Mouse (Mus musculus) hindbrain, embryonic 15.5 days (tissue): ENCODE measurements around the gene Pcdh17. TPM values are rescaled to one million over a fixed set of nuclear protein-coding genes. Genes with fewer than 3 reads are reported as not detected.

Experiments used
- ATAC-seq: fragments of 200-750 bp; cut with Nextera tagmentation; 2 replicates; pipeline ENCODE4 v1.8.0; 2017; ENCODE audit warnings: low read depth, moderate number of reproducible peaks, moderate TSS enrichment; ENCODE audit not compliant: low FRiP score
- H3K27ac ChIP-seq: fragments of 300-500 bp; sonication (generic); replicated peaks from 2 replicates; pipeline ENCODE4 v1.5.1; 2015; ENCODE audit warnings: mild to moderate bottlenecking, inconsistent platforms
- H3K27me3 ChIP-seq: fragments of 300-500 bp; sonication (generic); 2 replicates; pipeline ENCODE4 v1.6.1; 2015; ENCODE audit warnings: control low read depth, inconsistent platforms
- H3K36me3 ChIP-seq: fragments of 300-500 bp; sonication (generic); 2 replicates; pipeline ENCODE4 v1.6.1; 2015; ENCODE audit warnings: control low read depth, inconsistent platforms
- H3K4me1 ChIP-seq: fragments of 300-500 bp; sonication (generic); replicated peaks from 2 replicates; pipeline ENCODE4 v1.6.1; 2015; ENCODE audit warnings: control low read depth, inconsistent platforms
- H3K4me2 ChIP-seq: fragments of 300-500 bp; sonication (generic); 2 replicates; pipeline ENCODE4 v1.6.1; 2015; ENCODE audit warnings: moderate library complexity, mild to moderate bottlenecking, inconsistent platforms
- H3K4me3 ChIP-seq: fragments of 300-500 bp; sonication (generic); 2 replicates; pipeline ENCODE4 v1.5.1; 2015; ENCODE audit warnings: mild to moderate bottlenecking, inconsistent platforms
- H3K9ac ChIP-seq: fragments of 300-500 bp; sonication (generic); 2 replicates; pipeline ENCODE4 v1.6.1; 2015; ENCODE audit warnings: inconsistent platforms
- H3K9me3 ChIP-seq: fragments of 300-500 bp; sonication (generic); 2 replicates; pipeline ENCODE4 v1.6.1; 2016; ENCODE audit warnings: control low read depth, inconsistent platforms
- WGBS: fragments of 180-500 bp; shearing (Covaris S2); methylation state at CpG from one replicate; pipeline ENCODE4 v1.1.7; 2015; 5-methylcytosine and 5-hydroxymethylcytosine counted together
- polyA plus RNA-seq: library from polyadenylated mRNA; unstranded; fragments of >200 nt; fragmentation: Nextera tagmentation; extraction: Ambion mirVana; gene quantifications from 2 replicates; pipeline ENCODE4 v1.2.1, GENCODE M21; 2015

Pcdh17 gene
- polyA plus RNA-seq, 1 experiment from 2014 or later = 35.6 TPM

DNA sequence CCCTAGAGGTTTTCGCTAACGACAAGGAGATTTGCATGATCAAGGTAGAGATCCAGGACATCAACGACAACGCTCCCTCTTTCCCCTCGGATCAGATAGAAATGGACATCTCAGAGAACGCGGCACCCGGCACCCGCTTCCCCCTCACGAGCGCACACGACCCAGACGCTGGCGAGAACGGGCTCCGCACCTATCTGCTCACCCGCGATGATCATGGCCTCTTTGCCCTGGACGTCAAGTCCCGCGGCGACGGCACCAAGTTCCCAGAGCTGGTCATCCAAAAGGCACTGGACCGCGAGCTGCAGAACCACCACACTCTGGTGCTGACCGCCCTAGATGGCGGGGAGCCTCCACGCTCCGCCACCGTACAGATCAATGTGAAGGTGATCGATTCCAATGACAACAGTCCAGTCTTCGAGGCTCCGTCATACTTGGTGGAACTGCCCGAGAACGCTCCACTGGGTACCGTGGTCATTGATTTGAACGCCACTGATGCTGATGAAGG lies 3.1 kb downstream of the Pcdh17 start:
- ATAC-seq = no peak
- H3K4me1 ChIP-seq = peaks cover 16% of the 10 kb centered on the region
- H3K9me3 ChIP-seq = no peaks in the 10 kb centered on the region
- no peaks in the 10 kb centered on the region for H3K36me3 ChIP-seq
- WGBS = 3% methylated on average over 37 of the region's 37 CpGs
- H3K4me3 ChIP-seq = peak overlapping the region; percentile 82
- peak overlapping the region; percentile 94 for H3K27ac ChIP-seq
- peak overlapping the region; percentile 72 for H3K9ac ChIP-seq
- no peaks in the 10 kb centered on the region for H3K27me3 ChIP-seq
- peak overlapping the region; percentile 87 for H3K4me2 ChIP-seq

DNA sequence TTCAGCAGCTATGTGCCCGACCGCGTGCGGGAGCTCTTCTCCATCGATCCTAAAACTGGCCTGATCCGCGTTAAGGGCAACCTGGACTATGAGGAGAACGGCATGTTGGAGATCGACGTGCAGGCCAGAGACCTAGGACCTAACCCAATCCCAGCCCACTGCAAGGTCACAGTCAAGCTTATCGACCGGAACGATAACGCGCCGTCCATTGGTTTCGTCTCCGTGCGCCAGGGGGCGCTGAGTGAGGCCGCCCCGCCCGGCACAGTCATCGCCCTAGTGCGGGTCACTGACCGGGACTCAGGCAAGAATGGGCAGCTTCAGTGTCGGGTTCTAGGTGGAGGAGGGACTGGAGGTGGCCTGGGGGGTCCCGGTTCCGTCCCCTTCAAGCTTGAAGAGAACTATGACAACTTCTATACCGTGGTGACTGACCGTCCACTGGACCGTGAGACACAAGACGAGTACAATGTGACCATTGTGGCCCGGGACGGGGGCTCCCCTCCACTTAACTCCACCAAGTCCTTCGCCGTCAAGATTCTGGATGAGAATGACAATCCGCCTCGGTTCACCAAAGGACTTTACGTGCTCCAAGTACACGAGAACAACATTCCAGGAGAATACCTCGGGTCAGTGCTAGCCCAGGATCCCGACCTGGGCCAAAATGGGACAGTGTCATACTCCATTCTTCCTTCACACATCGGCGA lies 3.7 kb downstream of the Pcdh17 start:
- peak overlapping the region; percentile 72 for H3K9ac ChIP-seq
- no peaks in the 10 kb centered on the region for H3K36me3 ChIP-seq
- 5% methylated on average over 45 of the region's 45 CpGs for WGBS
- H3K27ac ChIP-seq = peak overlapping the region; percentile 94; the same call in 1 of the 2 replicates
- H3K27me3 ChIP-seq = no peaks in the 10 kb centered on the region
- no peak for ATAC-seq
- H3K4me1 ChIP-seq = peaks cover 16% of the 10 kb centered on the region
- no peaks in the 10 kb centered on the region for H3K9me3 ChIP-seq
- peak overlapping the region; percentile 87 for H3K4me2 ChIP-seq
- peak overlapping the region; percentile 82 for H3K4me3 ChIP-seq

DNA sequence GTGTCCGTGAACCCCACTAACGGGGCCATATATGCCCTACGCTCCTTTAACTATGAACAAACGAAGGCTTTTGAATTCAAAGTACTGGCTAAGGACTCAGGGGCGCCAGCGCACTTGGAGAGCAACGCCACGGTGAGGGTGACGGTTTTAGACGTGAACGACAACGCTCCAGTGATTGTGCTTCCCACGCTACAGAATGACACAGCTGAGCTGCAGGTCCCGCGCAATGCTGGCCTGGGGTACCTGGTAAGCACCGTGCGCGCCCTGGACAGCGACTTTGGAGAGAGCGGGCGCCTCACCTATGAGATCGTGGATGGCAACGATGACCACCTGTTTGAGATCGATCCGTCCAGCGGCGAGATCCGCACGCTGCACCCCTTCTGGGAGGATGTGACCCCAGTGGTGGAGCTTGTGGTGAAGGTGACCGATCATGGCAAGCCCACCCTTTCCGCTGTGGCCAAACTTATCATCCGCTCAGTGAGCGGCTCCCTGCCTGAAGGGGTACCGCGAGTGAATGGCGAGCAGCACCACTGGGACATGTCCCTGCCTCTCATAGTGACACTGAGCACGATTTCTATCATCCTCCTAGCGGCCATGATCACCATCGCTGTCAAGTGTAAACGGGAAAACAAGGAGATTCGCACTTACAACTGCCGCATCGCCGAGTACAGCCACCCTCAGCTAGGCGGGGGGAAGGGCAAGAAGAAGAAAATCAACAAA lies 4.5 kb downstream of the Pcdh17 start:
- Histone ChIP-seq H3K27me3 (no peaks in the 10 kb centered on the region), H3K4me2 (peak overlapping the region; percentile 87), H3K4me3 (peak overlapping the region; percentile 82), H3K9me3 (no peaks in the 10 kb centered on the region), H3K27ac (peak overlapping the region; percentile 94; the same call in 1 of the 2 replicates), H3K36me3 (no peaks in the 10 kb centered on the region), H3K4me1 (peaks cover 16% of the 10 kb centered on the region), H3K9ac (peak overlapping the region; percentile 72)
- no peak for ATAC-seq
- WGBS = 4% methylated on average over 45 of the region's 45 CpGs

DNA sequence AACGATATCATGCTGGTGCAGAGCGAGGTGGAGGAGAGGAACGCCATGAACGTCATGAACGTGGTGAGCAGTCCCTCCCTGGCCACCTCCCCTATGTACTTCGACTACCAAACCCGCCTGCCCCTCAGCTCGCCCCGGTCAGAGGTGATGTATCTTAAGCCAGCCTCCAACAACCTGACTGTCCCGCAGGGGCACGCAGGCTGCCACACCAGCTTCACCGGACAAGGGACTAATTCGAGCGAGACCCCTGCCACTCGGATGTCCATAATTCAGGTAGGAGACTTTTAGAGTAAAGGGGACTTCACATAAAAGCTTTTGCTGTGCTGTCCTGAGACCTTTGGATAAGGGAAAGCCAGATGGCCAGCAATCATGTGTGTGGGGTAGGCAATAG lies 5.0 kb downstream of the Pcdh17 start:
- no peaks in the 10 kb centered on the region for H3K27me3 ChIP-seq
- H3K36me3 ChIP-seq = no peaks in the 10 kb centered on the region
- H3K4me3 ChIP-seq = peak overlapping the region; percentile 82
- H3K4me2 ChIP-seq = peak overlapping the region; percentile 87
- peak overlapping the region; percentile 72 for H3K9ac ChIP-seq
- WGBS = 2% methylated on average over 15 of the region's 15 CpGs
- H3K9me3 ChIP-seq = no peaks in the 10 kb centered on the region
- no peak for ATAC-seq
- peaks cover 16% of the 10 kb centered on the region for H3K4me1 ChIP-seq
- peak overlapping the region; percentile 94; the same call in 1 of the 2 replicates for H3K27ac ChIP-seq

DNA sequence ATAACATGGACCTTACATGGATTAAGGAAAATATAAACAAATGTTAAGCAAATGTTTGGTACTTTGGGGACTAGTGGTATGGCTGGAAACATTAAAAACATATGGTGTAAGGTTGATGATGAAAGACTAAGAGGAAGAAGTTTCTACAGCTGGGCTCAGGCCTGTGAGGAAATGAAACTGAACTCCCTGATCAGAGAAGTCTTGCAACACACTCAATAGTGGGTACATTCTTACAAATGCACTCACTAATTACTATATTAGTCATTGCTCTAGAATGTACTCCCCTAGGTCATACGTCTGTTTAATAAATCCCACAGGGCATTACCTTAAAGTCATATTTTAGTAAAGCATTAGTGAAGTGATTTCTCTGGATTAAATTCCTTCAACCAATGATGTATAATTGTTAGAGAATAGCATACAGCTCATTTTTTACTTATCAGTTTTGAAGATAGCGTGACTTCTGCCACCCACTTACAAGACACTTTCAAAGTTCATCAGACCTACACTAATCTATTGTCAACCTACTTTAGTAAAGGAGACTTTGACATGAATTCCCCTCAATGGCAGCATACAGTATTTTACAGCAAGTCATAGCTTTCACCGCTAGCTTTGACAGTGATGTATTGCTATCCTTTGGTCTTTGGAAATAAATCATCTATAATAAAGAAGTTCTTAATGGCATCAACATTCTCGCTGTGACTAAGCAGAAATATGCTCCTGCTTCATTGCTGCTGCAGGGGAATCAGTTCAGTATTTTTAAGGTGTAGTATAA lies 10.9 kb downstream of the Pcdh17 start:
- H3K4me1 ChIP-seq = peaks cover 6% of the 10 kb centered on the region; the same call in 1 of the 2 replicates
- H3K9ac ChIP-seq = no peak overlapping the region
- H3K4me3 ChIP-seq = no peak overlapping the region
- no peak for ATAC-seq
- no peaks in the 10 kb centered on the region for H3K9me3 ChIP-seq
- H3K27ac ChIP-seq = no peak overlapping the region
- WGBS = 59% methylated on average over 4 of the region's 4 CpGs
- no peaks in the 10 kb centered on the region for H3K36me3 ChIP-seq
- no peaks in the 10 kb centered on the region for H3K27me3 ChIP-seq
- H3K4me2 ChIP-seq = peak overlapping the region; percentile 1; the same call in 1 of the 2 replicates

DNA sequence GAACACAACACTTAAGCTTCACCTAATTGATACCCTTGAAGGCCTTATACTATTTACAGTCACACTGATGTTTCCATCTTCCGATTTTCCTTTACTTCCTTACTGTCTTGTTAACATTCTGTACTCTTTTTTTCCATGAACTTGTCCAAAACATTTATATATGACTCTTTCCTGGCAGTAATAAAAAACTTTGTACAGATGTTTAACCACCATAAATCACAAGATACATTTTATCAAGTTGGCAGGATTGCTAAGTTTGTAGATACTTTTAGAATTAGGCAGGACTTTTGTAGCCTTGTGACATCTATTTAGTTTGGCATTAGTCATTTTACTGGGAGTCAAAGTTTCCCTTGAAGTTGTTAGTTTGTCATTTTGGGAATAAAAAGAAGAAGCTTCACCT lies 32.1 kb downstream of the Pcdh17 start:
- no peaks in the 10 kb centered on the region for H3K9me3 ChIP-seq
- peaks cover 4% of the 10 kb centered on the region; the same call in 1 of the 2 replicates for H3K4me1 ChIP-seq
- H3K4me2 ChIP-seq = no peak overlapping the region
- no peak overlapping the region for H3K27ac ChIP-seq
- H3K36me3 ChIP-seq = 0 out of 2 replicates have a peak, but pooled peaks cover under 1% of the 10 kb centered on the region
- H3K9ac ChIP-seq = no peak overlapping the region
- no peaks in the 10 kb centered on the region for H3K27me3 ChIP-seq
- 81% methylated on average over 1 of the region's 1 CpGs for WGBS
- ATAC-seq = no peak
- H3K4me3 ChIP-seq = no peak overlapping the region

DNA sequence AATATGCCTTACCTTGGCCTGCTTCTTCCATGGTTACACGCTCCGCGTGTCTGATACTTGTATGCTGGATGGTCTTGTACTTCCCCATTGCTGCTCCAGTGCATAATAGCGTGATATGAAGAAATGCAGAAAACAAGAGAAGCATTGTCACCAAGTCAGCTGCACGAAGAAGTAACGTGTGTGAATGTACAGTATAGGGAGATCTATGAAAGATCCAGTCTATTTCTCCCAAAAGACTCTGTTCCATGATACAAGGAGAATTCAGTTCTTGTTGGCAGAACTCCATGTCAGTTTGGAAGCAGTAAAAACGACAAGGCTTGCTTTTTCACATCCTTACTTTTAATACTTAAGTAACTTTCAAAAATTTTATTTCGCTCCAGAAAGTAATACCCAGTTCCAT lies 33.0 kb downstream of the Pcdh17 start:
- no peak for ATAC-seq
- no peaks in the 10 kb centered on the region for H3K27me3 ChIP-seq
- no peaks in the 10 kb centered on the region for H3K9me3 ChIP-seq
- peaks cover 4% of the 10 kb centered on the region; the same call in 1 of the 2 replicates for H3K4me1 ChIP-seq
- no peak overlapping the region for H3K4me3 ChIP-seq
- WGBS = 79% methylated on average over 8 of the region's 8 CpGs
- no peak overlapping the region for H3K27ac ChIP-seq
- no peak overlapping the region for H3K9ac ChIP-seq
- 0 out of 2 replicates have a peak, but pooled peaks cover 2% of the 10 kb centered on the region for H3K36me3 ChIP-seq
- no peak overlapping the region for H3K4me2 ChIP-seq

DNA sequence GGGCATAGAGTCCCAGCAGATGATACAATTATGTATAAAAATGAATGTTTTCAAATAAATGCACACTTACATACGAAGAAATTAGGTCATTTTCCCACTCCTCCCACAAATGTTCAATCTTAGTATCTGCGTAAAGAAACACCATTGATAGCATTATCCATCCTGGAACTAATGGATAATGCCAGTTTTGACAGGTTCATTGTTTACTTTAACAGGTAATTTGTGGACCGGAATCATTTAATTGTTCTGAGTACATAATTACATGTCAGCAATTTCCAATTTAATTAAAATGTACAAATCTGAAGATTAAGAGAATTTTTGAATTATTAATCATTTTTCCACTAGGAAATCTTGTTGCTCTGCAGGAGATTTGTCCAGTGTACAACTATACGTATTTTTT lies 33.5 kb downstream of the Pcdh17 start:
- 51% methylated on average over 4 of the region's 4 CpGs for WGBS
- ATAC-seq = no peak
- H3K4me2 ChIP-seq = no peak overlapping the region

DNA sequence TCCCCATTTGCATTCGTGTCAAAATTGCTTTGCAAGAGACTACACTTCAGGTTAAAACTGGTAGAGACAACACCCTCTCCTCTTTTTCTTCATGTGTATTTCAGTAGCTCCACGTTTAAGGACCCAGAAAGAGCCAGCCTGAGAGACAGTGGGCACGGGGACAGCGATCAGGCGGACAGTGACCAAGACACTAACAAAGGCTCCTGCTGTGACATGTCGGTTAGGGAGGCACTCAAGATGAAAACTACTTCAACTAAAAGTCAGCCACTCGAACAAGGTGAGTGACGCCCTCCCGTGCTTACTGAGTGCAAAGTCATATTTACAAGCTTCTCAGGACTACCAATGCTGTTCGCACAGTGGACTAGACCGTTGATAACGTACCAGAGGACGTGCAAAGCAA lies 34.0 kb downstream of the Pcdh17 start:
- no peak overlapping the region for H3K9ac ChIP-seq
- H3K36me3 ChIP-seq = peaks cover 9% of the 10 kb centered on the region; the same call in 1 of the 2 replicates
- no peaks in the 10 kb centered on the region for H3K9me3 ChIP-seq
- no peak for ATAC-seq
- H3K4me3 ChIP-seq = no peak overlapping the region
- H3K27me3 ChIP-seq = no peaks in the 10 kb centered on the region
- WGBS = 35% methylated on average over 13 of the region's 13 CpGs
- peaks cover 4% of the 10 kb centered on the region; the same call in 1 of the 2 replicates for H3K4me1 ChIP-seq
- peak overlapping the region; percentile 14; the same call in 1 of the 2 replicates for H3K4me2 ChIP-seq
- H3K27ac ChIP-seq = no peak overlapping the region

More for the DNA sequence above, 33.5 kb downstream of the Pcdh17 start:
- H3K4me3 ChIP-seq = no peak overlapping the region
- no peaks in the 10 kb centered on the region for H3K27me3 ChIP-seq
- no peak overlapping the region for H3K27ac ChIP-seq
- peaks cover 4% of the 10 kb centered on the region; the same call in 1 of the 2 replicates for H3K4me1 ChIP-seq
- no peaks in the 10 kb centered on the region for H3K9me3 ChIP-seq
- no peak overlapping the region for H3K9ac ChIP-seq
- peaks cover 4% of the 10 kb centered on the region; the same call in 1 of the 2 replicates for H3K36me3 ChIP-seq

DNA sequence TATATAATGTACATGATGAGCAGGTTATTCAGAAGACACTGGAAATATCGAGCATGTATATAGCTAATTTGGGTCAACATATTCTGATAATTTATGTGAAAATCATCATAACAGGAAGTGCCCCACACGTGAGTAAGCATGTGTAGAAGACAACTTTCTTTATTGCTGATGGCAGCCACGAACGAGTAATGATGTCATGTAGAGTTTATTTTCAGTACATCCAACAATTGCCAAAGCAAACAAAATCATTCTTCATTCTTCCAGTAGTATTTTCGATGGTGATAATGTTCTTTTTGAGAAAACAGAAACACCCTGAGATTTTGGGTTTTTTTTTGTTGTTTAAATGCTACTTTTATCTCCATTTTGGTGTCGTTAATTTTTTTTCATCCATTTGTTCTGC lies 37.2 kb downstream of the Pcdh17 start:
- Histone ChIP-seq H3K36me3 (peaks cover 13% of the 10 kb centered on the region; the same call in 1 of the 2 replicates), H3K4me3 (no peak overlapping the region), H3K27me3 (no peaks in the 10 kb centered on the region), H3K9ac (no peak overlapping the region), H3K9me3 (no peaks in the 10 kb centered on the region), H3K4me1 (peaks cover 4% of the 10 kb centered on the region; the same call in 1 of the 2 replicates), H3K27ac (no peak overlapping the region), H3K4me2 (no peak overlapping the region)
- ATAC-seq = no peak
- WGBS = 79% methylated on average over 6 of the region's 6 CpGs

DNA sequence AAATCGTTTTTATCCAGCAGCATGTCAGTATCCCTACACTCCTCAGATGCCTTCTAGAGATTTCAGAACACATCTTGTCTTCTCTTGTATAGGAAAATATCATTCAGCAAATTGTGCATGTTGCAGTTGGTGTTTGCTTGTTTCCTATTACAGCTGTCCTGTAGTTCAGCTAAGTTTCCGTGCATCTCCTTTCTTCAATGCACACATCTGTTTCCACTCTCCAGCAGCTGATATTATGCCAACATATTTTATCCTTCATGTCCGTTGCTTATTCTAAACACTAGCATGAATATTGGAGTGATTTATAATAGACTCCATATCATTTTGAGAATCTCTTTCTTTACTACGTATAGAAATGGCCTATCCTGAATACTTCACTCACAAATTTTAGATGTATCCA lies 41.0 kb downstream of the Pcdh17 start:
- no peak overlapping the region for H3K4me3 ChIP-seq
- no peak overlapping the region for H3K9ac ChIP-seq
- no peaks in the 10 kb centered on the region for H3K9me3 ChIP-seq
- WGBS = 82% methylated on average over 4 of the region's 4 CpGs
- H3K4me1 ChIP-seq = no peaks in the 10 kb centered on the region
- H3K4me2 ChIP-seq = no peak overlapping the region
- peaks cover 13% of the 10 kb centered on the region; the same call in 1 of the 2 replicates for H3K36me3 ChIP-seq
- no peak overlapping the region for H3K27ac ChIP-seq
- no peaks in the 10 kb centered on the region for H3K27me3 ChIP-seq
- ATAC-seq = no peak
